Mouse (Mus musculus) kidney, postnatal 4 days (tissue): Measurements from ENCODE around the gene Zfp872.
"Not testable (repeated sequence)": the region's sequence is repeated elsewhere in the genome, so short reads cannot be mapped to it uniquely, and the experiment has no call there.

ENCODE experiments used
- DNase-seq, 2 experiments: peaks; one replicate each; pipeline ENCODE4 v3.0.0; 2021; ENCODE audit warnings: mixed read lengths in 2 of 2

Gene Zfp872

GRCm38 (mm10) chr9:22188025-22188611 lies at the start of gene Zfp872:
TSS of gene Zfp872 (plus strand) at chr9:22188090.
- DNase-seq = peak; percentile 63 to 77

- peak; percentile 61 to 64 for DNase-seq
Observed at GRCm38 (mm10) chr9:22138480-22138879, 49.4 kb upstream of the Zfp872 start.

GRCm38 (mm10) chr9:22139746-22140145 lies 48.1 kb upstream of the Zfp872 start:
- no peak for DNase-seq

- DNase-seq = peak; percentile 93 to 94
Observed at GRCm38 (mm10) chr9:22143108-22144037, 44.5 kb upstream of the Zfp872 start.

- no peak for DNase-seq
Observed at GRCm38 (mm10) chr9:22144304-22144965, 43.5 kb upstream of the Zfp872 start.

- DNase-seq = no peak
Observed at GRCm38 (mm10) chr9:22149426-22150248, 38.3 kb upstream of the Zfp872 start.

GRCm38 (mm10) chr9:22150249-22150693 lies 37.6 kb upstream of the Zfp872 start:
- not testable (repeated sequence) for DNase-seq

- DNase-seq = no peak
Observed at GRCm38 (mm10) chr9:22150946-22151345, 36.9 kb upstream of the Zfp872 start.

- DNase-seq = no peak
Observed at GRCm38 (mm10) chr9:22153810-22154209, 34.1 kb upstream of the Zfp872 start.

GRCm38 (mm10) chr9:22155614-22156013 lies 32.3 kb upstream of the Zfp872 start:
- peak; percentile 80 to 84 for DNase-seq

- DNase-seq = peak; percentile 100
Observed at GRCm38 (mm10) chr9:22156497-22157245, 31.2 kb upstream of the Zfp872 start, which contains the start of gene Pigyl. TSS of gene Pigyl (plus strand) at chr9:22156846.

- no peak for DNase-seq
Observed at GRCm38 (mm10) chr9:22157516-22158265, 30.2 kb upstream of the Zfp872 start.

- no peak for DNase-seq
Observed at GRCm38 (mm10) chr9:22161299-22161698, 26.6 kb upstream of the Zfp872 start.

GRCm38 (mm10) chr9:22162305-22162704 lies 25.6 kb upstream of the Zfp872 start:
- no peak for DNase-seq

- no peak for DNase-seq
Observed at GRCm38 (mm10) chr9:22162912-22163311, 25.0 kb upstream of the Zfp872 start.

- peak; percentile 60 to 70 for DNase-seq
Observed at GRCm38 (mm10) chr9:22164711-22165668, 22.9 kb upstream of the Zfp872 start.

GRCm38 (mm10) chr9:22165964-22166363 lies 21.9 kb upstream of the Zfp872 start:
- no peak for DNase-seq

- peak in 1 of 2 experiments; percentile 20 for DNase-seq
Observed at GRCm38 (mm10) chr9:22166686-22167085, 21.2 kb upstream of the Zfp872 start.

GRCm38 (mm10) chr9:22167751-22168150 lies 20.1 kb upstream of the Zfp872 start:
- DNase-seq = no peak

- no peak for DNase-seq
Observed at GRCm38 (mm10) chr9:22169327-22169726, 18.6 kb upstream of the Zfp872 start.
